In the genomic region with DNA sequence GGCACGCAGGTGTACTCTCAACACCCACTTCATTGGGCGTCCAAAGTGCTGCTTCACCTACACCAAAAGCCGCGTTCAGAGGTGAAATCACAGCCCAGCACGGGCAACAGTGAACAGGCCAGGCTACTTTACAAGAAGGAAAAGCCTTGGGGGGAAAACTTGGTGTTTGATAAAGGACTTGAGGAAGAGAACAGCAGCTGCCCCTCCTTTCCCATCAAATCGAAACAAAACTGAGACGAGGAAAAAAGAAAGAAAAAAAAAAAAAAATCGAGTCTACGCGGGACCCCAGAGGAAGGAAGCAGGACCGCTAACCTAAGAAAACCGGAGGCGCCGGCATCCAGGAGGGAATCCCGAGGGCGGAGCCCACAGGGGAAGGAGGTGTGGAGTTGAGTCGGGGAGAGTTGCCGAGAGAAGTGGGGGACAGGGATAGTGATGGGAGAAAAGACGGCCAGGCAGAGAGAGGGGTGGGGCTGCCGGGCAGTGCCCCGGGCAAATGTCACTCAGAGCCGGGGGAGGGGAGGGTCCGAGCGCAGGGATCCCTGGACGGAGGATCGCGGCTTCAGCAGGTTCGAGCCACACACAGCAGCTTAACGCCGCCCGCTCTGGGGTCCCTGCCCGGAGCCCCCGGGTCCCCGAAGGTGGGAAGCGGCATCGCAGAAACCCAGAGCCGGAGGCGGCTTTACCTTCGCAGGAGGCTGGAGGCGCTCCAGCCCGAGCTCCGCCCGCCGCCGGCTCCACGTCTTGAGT, we compare ENCODE assay signal across 8 mouse cellular contexts. TPM values are rescaled to one million over a fixed set of nuclear protein-coding genes. Genes with fewer than 3 reads are reported as not detected.
DNase-seq lines count a peak whose midpoint lies in the region; ATAC-seq and TF ChIP-seq lines count a peak whose summit lies in the region.

No protein-coding gene starts in this region.

- intact Hi-C loops in heart, postnatal 10 days (cut with DNase I) = loop anchor here (5.0 to 10.0 kb wide), 2 partner anchors 60 to 1133 kb away; a partner anchor contains a TSS

- no peak for TF ChIP-seq POLR2A in cortical plate, adult 2 months (IDR thresholded peaks at IDR 0.05; ENCODE audit: extremely low read depth, insufficient read depth, low read length)

- H3K27ac ChIP-seq in cortical plate, adult 2 months (ENCODE audit: insufficient read depth, low read length) = 0 out of 2 replicates have a peak overlapping the region, but pooled peaks have one; percentile 17

- peaks cover 6% of the 10 kb centered on the region; the same call in 1 of the 2 replicates for H3K4me1 ChIP-seq in cortical plate, adult 2 months (ENCODE audit: control insufficient read depth, insufficient read depth, low read length)

- peak overlapping the region; percentile 44 for H3K4me3 ChIP-seq in cortical plate, adult 2 months (ENCODE audit: insufficient read depth, low read length)

- no peak for DNase-seq in frontal cortex, postnatal 25 days (ENCODE audit: low spot score in 2 of 2)
- DNase-seq in heart, postnatal 10 days = peak; percentile 12 to 55
- DNase-seq in kidney, postnatal 4 days = peak; percentile 64 to 72
- peak; percentile 69 for DNase-seq in yolk sac, embryonic 10.5 days (ENCODE audit: low spot score)

- ATAC-seq in frontal cortex, adult (ENCODE audit: low TSS enrichment) = peak; percentile 34; the same call in 1 of the 2 replicates
- peak; percentile 0 for ATAC-seq in CD4-positive, CD25-positive, alpha-beta regulatory T cell, adult 4 months
- ATAC-seq in megakaryocyte progenitor cell, adult 5-6 weeks (replicated peaks; ENCODE audit: poor library complexity) = peak; percentile 18

- no peak for TF ChIP-seq CTCF in cortical plate, adult 2 months (IDR thresholded peaks at IDR 0.05; ENCODE audit: extremely low read depth, insufficient read depth, low read length)

RNA-seq across cellular contexts. Expression of a gene that starts 0.5 kb away (rescaled TPM):
- polyA plus RNA-seq in CD4-positive, CD25-positive, alpha-beta regulatory T cell, adult 4 months (2017; shearing (Covaris generic)) = 10 to 100 TPM; 19.1 to 19.8 TPM
- polyA plus RNA-seq in cortical plate, adult 2 months (2012; rRNA removed) = 62.9 and 67.2 TPM in 2 replicates
- total RNA-seq in heart, postnatal 10 days (2021) = 10 to 100 TPM; 35.1 to 41.9 TPM
- total RNA-seq in megakaryocyte progenitor cell, adult 5-6 weeks (2015) = 91.6 and 107 TPM in 2 replicates
- 52.1 and 55.5 TPM in 2 replicates for total RNA-seq in megakaryocyte progenitor cell, adult 5-6 weeks (2017)

Comparison
In these comparisons a context has a peak if more than half of its experiments do, and no peak if none do; other contexts are left out.
1. DNase-seq: peak in heart, postnatal 10 days (2 of 2), kidney, postnatal 4 days (2 of 2) and yolk sac, embryonic 10.5 days (single experiment); none in frontal cortex, postnatal 25 days (0 of 2).
2. Peak in every context shown above with its lines, with median percentiles within 50 percentile points of each other: ATAC-seq.